Mouse (Mus musculus): ENCODE measurements around the gene Armh2. TPM values are rescaled to one million over a fixed set of nuclear protein-coding genes. Genes with fewer than 3 reads are reported as not detected.

Gene Armh2
- polyA plus RNA-seq, 1 experiment from 2014 or later: not detected

DNA sequence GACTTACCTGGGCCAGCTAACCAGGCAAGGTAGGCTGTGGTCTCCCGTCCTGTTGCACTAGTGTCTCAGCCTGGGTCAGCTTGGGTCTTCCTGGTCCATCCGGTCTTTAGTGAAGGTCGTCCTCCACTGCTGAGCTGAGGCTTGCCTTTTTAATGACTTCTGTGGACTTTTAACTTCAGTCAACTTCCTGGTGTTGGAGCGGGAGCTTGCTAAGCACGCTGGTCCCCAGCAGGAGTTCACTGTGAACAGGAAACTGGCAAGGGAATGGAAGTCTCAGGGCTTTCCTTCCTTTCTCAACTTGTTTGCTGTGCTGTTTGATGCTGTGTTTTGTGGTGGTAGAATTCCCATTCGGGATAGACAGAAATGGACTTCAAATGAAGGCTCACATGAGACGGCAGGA is 23.4 kb upstream of the Armh2 start:
- Histone ChIP-seq H3K9me3 (no peaks in the 10 kb centered on the region), H3K27ac (no peak overlapping the region), H3K4me2 (no peak overlapping the region), H3K9ac (replicated peaks) (no peak overlapping the region), H3K4me1 (replicated peaks) (peaks cover 3% of the 10 kb centered on the region; the same call in 1 of the 2 replicates), H3K27me3 (peaks cover 6% of the 10 kb centered on the region; the same call in 1 of the 2 replicates), H3K4me3 (replicated peaks) (no peak overlapping the region), H3K36me3 (no peaks in the 10 kb centered on the region)
- WGBS: 54% methylated on average over 7 of the region's 7 CpGs
- ATAC-seq (ENCODE audit: insufficient number of reproducible peaks, insufficient read depth, low FRiP score, low TSS enrichment, low read depth): no peak

DNA sequence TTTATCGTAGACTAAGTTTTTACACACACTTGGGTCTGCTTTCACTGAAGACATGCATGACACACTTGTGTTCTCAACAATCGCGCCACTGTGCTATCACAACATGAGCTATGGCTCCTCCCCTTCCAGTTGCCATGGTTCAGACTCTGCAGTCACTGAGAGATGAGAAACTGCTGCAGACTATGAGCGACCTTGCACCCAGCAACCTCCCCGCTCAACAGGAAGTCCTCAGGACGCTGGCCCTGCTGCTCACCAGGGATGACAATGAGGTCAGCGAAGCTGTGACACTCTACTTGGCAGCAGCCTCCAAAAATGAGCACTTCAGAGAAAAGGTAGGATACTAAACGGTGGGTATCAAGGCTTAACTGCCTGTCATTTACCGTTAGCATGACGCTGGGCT is 19.5 kb upstream of the Armh2 start:
- Histone ChIP-seq H3K27ac (no peak overlapping the region), H3K4me3 (replicated peaks) (no peak overlapping the region), H3K4me2 (no peak overlapping the region), H3K9me3 (no peaks in the 10 kb centered on the region), H3K36me3 (no peaks in the 10 kb centered on the region), H3K27me3 (no peaks in the 10 kb centered on the region), H3K9ac (replicated peaks) (no peak overlapping the region), H3K4me1 (replicated peaks) (peaks cover 11% of the 10 kb centered on the region)
- no peak for ATAC-seq (ENCODE audit: insufficient number of reproducible peaks, insufficient read depth, low FRiP score, low TSS enrichment, low read depth)
- WGBS: 81% methylated on average over 10 of the region's 10 CpGs

DNA sequence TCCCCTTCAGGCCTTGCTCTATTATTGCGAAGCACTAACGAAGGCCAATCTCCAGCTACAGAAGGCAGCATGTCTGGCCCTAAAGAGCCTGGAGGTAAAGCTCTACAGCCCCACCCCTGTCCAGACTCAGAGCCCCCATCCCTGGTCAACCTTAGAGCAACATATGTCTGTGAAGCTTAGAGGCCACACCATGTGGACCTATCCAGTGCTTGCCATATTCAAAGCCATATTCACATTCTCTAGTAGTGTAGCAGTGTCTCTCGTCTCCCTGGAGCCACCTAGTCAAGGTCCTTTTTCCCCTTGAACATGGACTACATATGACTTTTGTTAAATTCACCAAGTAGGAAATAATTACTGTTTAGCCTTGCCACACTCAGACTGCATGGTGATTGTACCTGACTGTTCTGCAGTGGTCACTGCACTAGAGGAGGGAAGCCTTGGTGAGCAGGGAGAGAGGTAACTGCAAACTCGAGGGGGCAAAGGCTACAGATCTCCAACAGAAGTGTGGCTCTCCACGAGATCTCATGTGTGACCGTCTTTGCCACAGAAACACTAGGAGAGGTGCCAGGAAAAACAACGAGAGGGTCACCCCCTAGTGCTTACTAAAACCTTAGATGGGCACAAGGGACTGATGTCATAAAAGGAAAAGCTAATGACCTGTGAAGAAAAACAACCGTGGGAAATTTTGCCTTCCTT is 17.2 kb upstream of the Armh2 start:
- Histone ChIP-seq H3K4me3 (replicated peaks) (no peak overlapping the region), H3K4me1 (replicated peaks) (peaks cover 11% of the 10 kb centered on the region; the same call in 1 of the 2 replicates), H3K4me2 (no peak overlapping the region), H3K27ac (no peak overlapping the region), H3K36me3 (no peaks in the 10 kb centered on the region), H3K9ac (replicated peaks) (no peak overlapping the region), H3K27me3 (no peaks in the 10 kb centered on the region), H3K9me3 (no peaks in the 10 kb centered on the region)
- ATAC-seq (ENCODE audit: insufficient number of reproducible peaks, insufficient read depth, low FRiP score, low TSS enrichment, low read depth): no peak
- WGBS: 53% methylated on average over 8 of the region's 8 CpGs

DNA sequence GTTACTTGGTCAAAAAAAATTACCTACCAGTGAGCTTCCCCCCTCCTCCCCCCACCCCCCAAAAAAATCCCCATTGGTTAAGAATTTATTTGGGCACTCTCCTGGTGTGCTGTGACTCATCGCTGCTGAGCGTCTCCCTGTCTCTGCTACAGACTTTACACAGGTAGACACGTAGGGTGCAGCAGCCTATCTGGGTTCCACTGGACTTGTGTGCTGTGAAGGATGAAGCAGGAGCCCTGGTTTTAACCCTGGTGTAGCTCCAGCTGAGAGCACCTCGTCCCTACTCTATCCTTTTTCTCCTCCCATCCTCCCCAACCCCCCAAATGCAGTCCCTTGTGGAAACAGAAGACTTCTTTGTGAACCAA is 16.7 kb upstream of the Armh2 start:
- Histone ChIP-seq H3K9ac (replicated peaks) (no peak overlapping the region), H3K27ac (0 out of 2 replicates have a peak overlapping the region, but pooled peaks have one; percentile 42), H3K9me3 (no peaks in the 10 kb centered on the region), H3K4me3 (replicated peaks) (no peak overlapping the region), H3K27me3 (no peaks in the 10 kb centered on the region), H3K4me2 (no peak overlapping the region), H3K36me3 (no peaks in the 10 kb centered on the region), H3K4me1 (replicated peaks) (peaks cover 11% of the 10 kb centered on the region; the same call in 1 of the 2 replicates)
- ATAC-seq (ENCODE audit: insufficient number of reproducible peaks, insufficient read depth, low FRiP score, low TSS enrichment, low read depth): no peak
- WGBS: 64% methylated on average over 4 of the region's 4 CpGs

DNA sequence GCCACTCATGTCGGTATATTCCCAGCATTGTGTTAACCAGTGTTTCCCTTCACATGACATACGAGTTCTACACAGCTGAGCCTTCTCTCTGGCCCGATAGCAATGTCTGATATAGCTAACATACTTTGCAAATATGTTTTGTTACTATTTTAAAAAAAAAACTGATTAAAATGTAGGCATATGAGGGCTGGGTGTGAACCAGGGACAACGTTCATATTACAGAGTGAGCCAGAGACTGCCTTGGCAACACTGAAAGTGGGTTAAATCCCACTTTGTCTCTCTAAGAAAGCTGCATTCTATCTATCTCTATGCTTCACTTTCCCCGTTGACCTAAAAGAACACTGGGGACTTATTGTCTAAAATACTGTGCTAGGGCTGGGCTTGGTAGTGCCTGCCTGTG is 11.9 kb upstream of the Armh2 start:
- Histone ChIP-seq H3K27ac (no peak overlapping the region), H3K9me3 (no peaks in the 10 kb centered on the region), H3K9ac (replicated peaks) (no peak overlapping the region), H3K36me3 (no peaks in the 10 kb centered on the region), H3K27me3 (no peaks in the 10 kb centered on the region), H3K4me3 (replicated peaks) (no peak overlapping the region), H3K4me2 (no peak overlapping the region), H3K4me1 (replicated peaks) (peaks cover 5% of the 10 kb centered on the region; the same call in 1 of the 2 replicates)
- 94% methylated on average over 5 of the region's 5 CpGs for WGBS
- ATAC-seq (ENCODE audit: insufficient number of reproducible peaks, insufficient read depth, low FRiP score, low TSS enrichment, low read depth): no peak

DNA sequence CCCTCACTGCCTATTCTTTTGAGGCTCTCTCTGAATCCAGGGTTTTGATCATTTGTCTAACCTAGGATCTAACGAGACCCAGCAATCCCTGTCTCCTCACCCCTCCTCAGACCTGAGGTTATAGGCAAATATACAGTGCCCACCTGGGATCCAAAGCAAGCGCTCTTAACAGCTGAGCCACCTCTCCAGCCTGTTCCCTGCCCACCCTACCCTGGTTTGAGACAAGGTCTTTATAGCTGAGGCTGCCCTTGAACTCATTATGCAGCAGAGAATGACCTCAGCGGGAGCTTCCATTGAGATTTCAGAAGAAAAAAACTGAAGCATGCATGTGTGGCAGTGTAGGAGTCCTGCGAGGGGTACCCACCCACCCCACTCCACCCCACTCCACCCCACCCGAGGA is 6.5 kb upstream of the Armh2 start:
- no peaks in the 10 kb centered on the region for H3K27me3 ChIP-seq
- 86% methylated on average over 5 of the region's 5 CpGs for WGBS
- no peak for ATAC-seq (ENCODE audit: insufficient number of reproducible peaks, insufficient read depth, low FRiP score, low TSS enrichment, low read depth)
- no peaks in the 10 kb centered on the region for H3K9me3 ChIP-seq
- H3K4me1 ChIP-seq (replicated peaks): no peaks in the 10 kb centered on the region
- no peak overlapping the region for H3K4me2 ChIP-seq
- H3K4me3 ChIP-seq (replicated peaks): no peak overlapping the region
- no peaks in the 10 kb centered on the region for H3K36me3 ChIP-seq
- H3K9ac ChIP-seq (replicated peaks): no peak overlapping the region
- no peak overlapping the region for H3K27ac ChIP-seq

DNA sequence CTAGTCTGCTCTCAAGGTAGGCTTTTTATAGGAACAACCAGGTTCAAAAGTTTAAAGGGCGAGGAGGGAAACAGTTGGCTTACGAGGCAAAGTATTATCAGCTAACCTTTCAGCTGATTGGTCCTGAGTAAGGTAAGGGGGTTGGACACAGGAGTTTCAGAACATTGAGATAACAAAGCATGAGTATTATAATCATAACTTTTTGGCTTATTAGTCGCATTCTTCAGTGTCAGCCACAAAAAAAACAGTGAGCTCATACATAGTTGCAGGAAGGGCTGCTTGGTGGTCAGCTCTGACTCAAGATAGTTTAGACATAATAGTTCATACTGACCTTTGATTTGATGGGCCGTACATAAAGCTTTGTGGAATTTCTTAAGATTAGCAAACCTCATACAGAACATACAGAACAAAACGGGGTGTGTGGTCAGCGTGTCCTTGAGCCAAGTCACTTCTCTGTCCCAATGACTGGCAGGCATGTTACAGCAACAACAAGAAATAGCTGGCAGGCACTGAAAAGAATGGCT is 5.4 kb upstream of the Armh2 start:
- no peak for ATAC-seq (ENCODE audit: insufficient number of reproducible peaks, insufficient read depth, low FRiP score, low TSS enrichment, low read depth)
- Histone ChIP-seq H3K27me3 (no peaks in the 10 kb centered on the region), H3K4me2 (no peak overlapping the region), H3K27ac (no peak overlapping the region), H3K4me1 (replicated peaks) (no peaks in the 10 kb centered on the region), H3K9ac (replicated peaks) (no peak overlapping the region), H3K9me3 (no peaks in the 10 kb centered on the region), H3K36me3 (0 out of 2 replicates have a peak, but pooled peaks cover 2% of the 10 kb centered on the region), H3K4me3 (replicated peaks) (no peak overlapping the region)
- WGBS: 73% methylated on average over 6 of the region's 6 CpGs

DNA sequence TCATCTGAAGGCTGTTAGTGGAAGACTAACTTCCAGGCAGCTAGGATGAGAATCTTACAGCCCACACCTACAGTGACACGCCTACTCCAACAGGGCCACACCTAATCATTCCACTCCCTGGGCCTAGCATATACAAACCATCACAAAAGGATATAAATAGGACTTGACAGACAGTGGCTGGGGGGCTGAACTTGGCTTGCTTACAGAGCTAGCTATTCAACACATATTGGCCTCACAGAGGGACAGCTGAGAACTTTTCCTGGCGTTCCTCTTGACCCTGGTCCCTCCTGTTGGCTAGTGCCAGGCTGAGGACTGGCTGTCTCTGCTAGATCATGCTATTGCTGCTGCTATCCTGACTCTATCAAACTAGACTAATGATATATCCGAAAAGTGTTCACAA is 6.8 kb downstream of the Armh2 start:
- Histone ChIP-seq H3K9ac (replicated peaks) (no peak overlapping the region), H3K27ac (no peak overlapping the region), H3K4me2 (no peak overlapping the region), H3K4me1 (replicated peaks) (no peaks in the 10 kb centered on the region), H3K4me3 (replicated peaks) (no peak overlapping the region), H3K9me3 (no peaks in the 10 kb centered on the region), H3K27me3 (no peaks in the 10 kb centered on the region), H3K36me3 (peaks cover 35% of the 10 kb centered on the region)
- WGBS: 90% methylated on average over 3 of the region's 3 CpGs
- ATAC-seq (ENCODE audit: insufficient number of reproducible peaks, insufficient read depth, low FRiP score, low TSS enrichment, low read depth): no peak

DNA sequence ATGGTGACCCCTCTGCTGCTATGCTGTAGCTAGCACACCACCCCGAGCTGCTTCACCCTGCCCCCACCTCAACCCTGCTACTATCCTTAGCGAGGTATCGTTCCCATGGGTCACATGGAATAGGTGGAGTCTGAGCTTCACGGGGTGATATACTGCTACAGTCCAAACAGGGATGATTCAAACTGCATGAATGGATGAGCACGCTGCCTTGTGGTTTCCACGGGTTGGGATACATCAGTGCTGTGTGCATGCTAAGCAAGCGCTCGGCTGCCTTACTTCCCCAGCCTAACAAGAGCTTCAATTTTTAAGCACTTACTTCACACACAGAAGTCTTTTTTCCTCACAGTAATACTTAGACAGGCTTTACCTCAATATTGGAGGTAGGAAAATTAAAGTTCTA is 9.8 kb downstream of the Armh2 start:
- no peak overlapping the region for H3K4me2 ChIP-seq
- no peaks in the 10 kb centered on the region for H3K27me3 ChIP-seq
- H3K9ac ChIP-seq (replicated peaks): no peak overlapping the region
- H3K36me3 ChIP-seq: peaks cover 56% of the 10 kb centered on the region
- no peaks in the 10 kb centered on the region for H3K9me3 ChIP-seq
- 89% methylated on average over 8 of the region's 8 CpGs for WGBS
- no peak overlapping the region for H3K4me3 ChIP-seq (replicated peaks)
- no peak for ATAC-seq (ENCODE audit: insufficient number of reproducible peaks, insufficient read depth, low FRiP score, low TSS enrichment, low read depth)
- no peaks in the 10 kb centered on the region for H3K4me1 ChIP-seq (replicated peaks)
- no peak overlapping the region for H3K27ac ChIP-seq

DNA sequence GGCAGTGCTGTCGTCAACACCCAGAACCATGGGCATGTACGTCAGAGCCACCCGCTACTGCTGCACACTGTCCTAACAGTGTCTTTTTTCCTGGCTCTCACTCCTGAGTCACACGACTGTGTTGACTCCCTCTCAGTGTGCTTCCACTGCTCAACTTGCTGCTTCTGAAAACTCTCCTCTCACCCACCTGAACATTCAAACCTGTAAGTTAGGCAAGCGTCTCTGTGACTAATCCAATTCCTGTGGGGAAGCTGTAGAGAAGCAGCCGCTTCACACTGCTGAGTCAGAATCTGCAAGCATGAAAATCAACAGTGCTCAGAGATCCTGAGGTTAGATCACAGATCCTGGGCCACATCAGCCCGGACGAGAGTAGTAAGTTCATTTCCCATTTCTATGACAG is 10.4 kb downstream of the Armh2 start:
- no peak overlapping the region for H3K27ac ChIP-seq
- peaks cover 61% of the 10 kb centered on the region for H3K36me3 ChIP-seq
- no peaks in the 10 kb centered on the region for H3K27me3 ChIP-seq
- H3K9ac ChIP-seq (replicated peaks): no peak overlapping the region
- no peak for ATAC-seq (ENCODE audit: insufficient number of reproducible peaks, insufficient read depth, low FRiP score, low TSS enrichment, low read depth)
- H3K4me3 ChIP-seq (replicated peaks): no peak overlapping the region
- no peaks in the 10 kb centered on the region for H3K4me1 ChIP-seq (replicated peaks)
- H3K9me3 ChIP-seq: no peaks in the 10 kb centered on the region
- WGBS: 90% methylated on average over 8 of the region's 8 CpGs
- no peak overlapping the region for H3K4me2 ChIP-seq

DNA sequence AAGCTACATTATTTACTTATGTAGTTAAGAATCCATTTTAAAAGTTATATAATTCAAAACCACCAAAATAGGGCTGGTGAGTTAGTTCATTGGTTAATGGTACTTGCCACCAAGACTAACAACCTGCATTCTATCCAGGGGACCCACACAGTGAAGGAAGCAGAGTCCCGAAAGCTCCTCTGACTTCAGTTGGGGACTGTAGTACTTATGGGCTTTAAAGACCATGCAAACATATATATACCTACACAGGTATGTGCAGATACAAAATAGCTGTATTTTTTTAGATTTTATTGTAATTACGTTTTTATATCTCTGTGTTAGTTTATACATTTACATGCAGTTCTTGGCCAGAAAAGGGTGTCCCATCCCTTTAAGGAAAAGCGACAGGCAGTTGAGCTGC is 15.7 kb downstream of the Armh2 start:
- Histone ChIP-seq H3K36me3 (peaks cover 72% of the 10 kb centered on the region), H3K4me1 (replicated peaks) (peaks cover 9% of the 10 kb centered on the region)
- 96% methylated on average over 3 of the region's 3 CpGs for WGBS

More for the DNA sequence above, 15.7 kb downstream of the Armh2 start:
- ATAC-seq (ENCODE audit: insufficient number of reproducible peaks, insufficient read depth, low FRiP score, low TSS enrichment, low read depth): no peak
- no peaks in the 10 kb centered on the region for H3K9me3 ChIP-seq
- no peak overlapping the region for H3K27ac ChIP-seq
- no peaks in the 10 kb centered on the region for H3K27me3 ChIP-seq
- H3K4me2 ChIP-seq: no peak overlapping the region
- H3K9ac ChIP-seq (replicated peaks): no peak overlapping the region
- no peak overlapping the region for H3K4me3 ChIP-seq (replicated peaks)
